Mouse (Mus musculus) kidney, adult 8-10 months (tissue): ENCODE data around the gene Chga.
A peak's percentile ranks its signal among the peaks of the same experiment; 100 is the strongest.

ENCODE experiments used
- DNase-seq, 2 experiments: peaks; one replicate each; pipeline ENCODE4 v3.0.0; 2022

Chga gene

GRCm38 (mm10) chr12:102554721-102555516 lies at the start of gene Chga:
Gene Chga, plus strand, starts transcription at chr12:102554969.
- peak in 1 of 2 experiments; percentile 58 for DNase-seq

- DNase-seq: no peak
Observed at GRCm38 (mm10) chr12:102505131-102505713, 49.5 kb upstream of the Chga start.

GRCm38 (mm10) chr12:102505949-102506348 lies 48.8 kb upstream of the Chga start:
- DNase-seq: no peak

GRCm38 (mm10) chr12:102511363-102511762 lies 43.4 kb upstream of the Chga start:
- DNase-seq: no peak

GRCm38 (mm10) chr12:102514151-102514550 lies 40.6 kb upstream of the Chga start:
- no peak for DNase-seq

- DNase-seq: no peak
Observed at GRCm38 (mm10) chr12:102514751-102515150, 40.0 kb upstream of the Chga start.

GRCm38 (mm10) chr12:102516151-102516550 lies 38.6 kb upstream of the Chga start:
- no peak for DNase-seq

GRCm38 (mm10) chr12:102517647-102518046 lies 37.1 kb upstream of the Chga start:
- no peak for DNase-seq

- no peak for DNase-seq
Observed at GRCm38 (mm10) chr12:102519929-102520720, 34.6 kb upstream of the Chga start.

GRCm38 (mm10) chr12:102521777-102522319 lies 32.9 kb upstream of the Chga start:
- peak; percentile 17 to 19 for DNase-seq

GRCm38 (mm10) chr12:102524216-102524615 lies 30.6 kb upstream of the Chga start:
- no peak for DNase-seq

- DNase-seq: peak; percentile 24 to 26
Observed at GRCm38 (mm10) chr12:102524760-102525159, 30.0 kb upstream of the Chga start.

- DNase-seq: no peak
Observed at GRCm38 (mm10) chr12:102527989-102528388, 26.8 kb upstream of the Chga start.

- peak; percentile 51 to 70 for DNase-seq
Observed at GRCm38 (mm10) chr12:102535796-102536195, 19.0 kb upstream of the Chga start.

- no peak for DNase-seq
Observed at GRCm38 (mm10) chr12:102540278-102540677, 14.5 kb upstream of the Chga start.

- DNase-seq: no peak
Observed at GRCm38 (mm10) chr12:102541168-102541567, 13.6 kb upstream of the Chga start.

- no peak for DNase-seq
Observed at GRCm38 (mm10) chr12:102545122-102545521, 9.6 kb upstream of the Chga start.

GRCm38 (mm10) chr12:102550529-102550928 lies 4.2 kb upstream of the Chga start:
- DNase-seq: peak in 1 of 2 experiments; percentile 64

- DNase-seq: no peak
Observed at GRCm38 (mm10) chr12:102551186-102551585, 3.6 kb upstream of the Chga start.

GRCm38 (mm10) chr12:102552001-102552400 lies 2.8 kb upstream of the Chga start:
- DNase-seq: no peak

GRCm38 (mm10) chr12:102553705-102554275 lies 979 bp upstream of the Chga start:
- DNase-seq: no peak

GRCm38 (mm10) chr12:102555850-102556249 lies 1.1 kb downstream of the Chga start:
- DNase-seq: no peak

- DNase-seq: no peak
Observed at GRCm38 (mm10) chr12:102557372-102557771, 2.6 kb downstream of the Chga start.
